Mouse (Mus musculus) heart, postnatal 25 days (tissue): ENCODE measurements around the gene Acap3. TPM values are rescaled to one million over a fixed set of nuclear protein-coding genes. Genes with fewer than 3 reads are reported as not detected.
A peak's percentile ranks its signal among the peaks of the same experiment; 100 is the strongest.

Experiments
- DNase-seq: peaks from one replicate; pipeline ENCODE4 v3.0.0; 2022; ENCODE audit warnings: low spot score
- intact Hi-C: fragments of 180-260 bp; cut with DNase I; formaldehyde crosslinking; loops from one replicate; pipeline ENCODE4 v1.15.1; 2025
- total RNA-seq, 2 experiments: library from RNA; stranded (reverse); gene quantifications; 2 replicates each; pipeline ENCODE4 v1.2.3; 2021

Gene Acap3
- 10 to 100 TPM; 11.7 to 18.0 TPM for total RNA-seq

DNA sequence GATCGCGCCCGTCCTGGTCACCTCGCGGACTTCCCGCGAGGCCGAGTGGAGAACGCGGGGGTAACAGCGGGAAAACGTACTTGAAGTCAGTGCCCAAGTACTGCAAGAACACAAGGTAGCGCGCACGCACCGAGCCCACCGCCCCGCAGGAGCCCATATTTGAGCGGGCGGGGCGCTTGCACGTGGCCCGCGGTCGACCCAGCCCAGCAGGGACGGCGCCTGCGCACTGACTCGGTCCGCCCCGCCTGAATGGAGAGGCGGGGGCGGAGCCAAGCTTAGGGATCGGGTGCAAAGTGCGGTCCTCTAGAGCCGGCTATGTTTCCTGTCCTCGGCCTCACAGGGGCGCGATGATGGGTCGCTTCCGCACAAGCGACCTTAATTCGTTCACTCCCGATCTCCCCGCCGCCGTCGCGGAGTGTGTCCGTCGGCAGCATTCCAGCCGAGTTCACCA is at the start of gene Acap3, which contains the start of gene Pusl1:
Acap3 (plus strand) TSS at position 272 of the 451 bp plus-strand sequence.
Pusl1 (minus strand) TSS at position 231 of the 451 bp plus-strand sequence.
- DNase-seq, result peak; percentile 90
- intact Hi-C loops, result loop anchor here (2.0 to 5.0 kb wide), 2 partner anchors 49 to 59 kb away; partner anchors contain the start of gene Aurkaip1

- DNase-seq, result no peak
- intact Hi-C loops, result no loop called here
Measured at GRCm38 (mm10) chr4:155843231-155843630, 48.4 kb upstream of the Acap3 start.

DNA sequence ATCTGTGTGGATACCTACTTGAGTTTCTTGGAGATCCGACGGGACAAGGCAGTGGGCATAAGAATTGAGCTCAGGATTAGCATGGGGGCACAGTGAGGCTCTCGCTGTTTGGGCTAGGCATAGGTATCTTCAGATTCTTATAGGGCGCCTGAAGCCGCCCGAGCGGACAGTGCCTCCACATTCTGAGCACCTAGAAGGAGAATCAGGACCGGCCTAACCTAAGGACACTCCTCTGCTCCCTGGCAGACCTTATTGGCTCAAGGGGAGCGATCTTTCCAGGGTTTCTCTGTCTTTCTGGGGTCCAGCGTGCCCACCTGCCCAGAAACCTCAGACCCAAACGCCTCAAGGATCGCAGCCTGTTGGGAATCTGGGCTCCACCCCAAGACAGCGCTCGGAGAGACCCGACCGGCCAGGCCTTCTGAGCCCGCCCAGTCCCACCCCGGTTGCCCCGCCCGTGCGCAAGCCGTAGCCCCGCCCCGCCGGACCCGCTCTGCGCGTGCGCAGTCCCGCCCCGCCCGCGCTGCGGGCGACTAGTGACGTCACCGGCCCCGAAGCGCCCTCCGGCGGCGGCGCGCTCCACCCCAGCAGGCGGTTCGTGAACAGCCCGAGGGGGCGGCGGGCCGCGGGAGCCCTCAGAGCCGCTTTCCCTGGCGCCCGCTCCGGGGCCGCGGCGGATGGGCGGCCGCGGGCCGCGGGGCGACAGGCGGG is 44.6 kb upstream of the Acap3 start, which contains the start of gene Dvl1:
Dvl1 (plus strand) TSS at position 532 of the 708 bp plus-strand sequence.
- intact Hi-C loops, result loop anchor here (1.0 to 5.0 kb wide), 2 partner anchors 47 to 95 kb away; partner anchors contain the start of gene Ube2j2
- peak; percentile 88 for DNase-seq

DNA sequence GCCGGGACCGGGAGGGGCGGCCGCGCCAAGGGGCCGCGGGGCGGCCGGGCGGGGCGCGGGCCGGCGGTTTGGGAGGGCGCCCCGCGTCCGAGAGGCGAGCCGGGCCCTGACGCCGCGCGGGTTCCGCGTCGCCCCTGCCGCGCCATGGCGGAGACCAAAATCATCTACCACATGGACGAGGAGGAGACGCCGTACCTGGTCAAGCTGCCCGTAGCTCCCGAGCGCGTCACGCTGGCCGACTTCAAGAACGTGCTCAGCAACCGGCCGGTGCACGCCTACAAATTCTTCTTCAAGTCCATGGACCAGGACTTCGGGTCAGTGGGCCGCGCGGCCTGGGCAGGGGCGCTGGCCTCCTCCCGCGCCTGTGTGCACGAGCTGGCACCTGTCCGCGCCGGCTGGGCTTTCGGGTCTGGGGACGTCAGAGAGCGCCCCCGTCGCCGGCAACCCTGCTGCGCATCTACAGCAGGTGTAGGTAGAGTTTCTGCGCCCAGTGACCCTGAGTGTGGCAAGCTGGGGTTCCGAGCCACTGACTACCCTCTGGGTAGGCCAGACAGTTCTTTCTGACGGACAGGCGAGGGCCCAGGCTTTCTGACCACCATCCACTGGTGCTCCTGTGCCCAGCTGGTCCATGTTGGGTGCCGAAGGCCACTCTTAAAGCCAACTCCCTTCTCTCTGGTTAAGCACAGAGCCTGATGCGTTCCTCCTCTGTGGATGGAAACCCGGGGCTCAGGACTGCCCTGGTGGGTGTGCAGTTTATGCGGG is 43.9 kb upstream of the Acap3 start:
- intact Hi-C loops, result loop anchor here (1.0 to 5.0 kb wide), 3 partner anchors 21 to 95 kb away; partner anchors contain the start of genes Cptp, Ints11 and Ube2j2

DNA sequence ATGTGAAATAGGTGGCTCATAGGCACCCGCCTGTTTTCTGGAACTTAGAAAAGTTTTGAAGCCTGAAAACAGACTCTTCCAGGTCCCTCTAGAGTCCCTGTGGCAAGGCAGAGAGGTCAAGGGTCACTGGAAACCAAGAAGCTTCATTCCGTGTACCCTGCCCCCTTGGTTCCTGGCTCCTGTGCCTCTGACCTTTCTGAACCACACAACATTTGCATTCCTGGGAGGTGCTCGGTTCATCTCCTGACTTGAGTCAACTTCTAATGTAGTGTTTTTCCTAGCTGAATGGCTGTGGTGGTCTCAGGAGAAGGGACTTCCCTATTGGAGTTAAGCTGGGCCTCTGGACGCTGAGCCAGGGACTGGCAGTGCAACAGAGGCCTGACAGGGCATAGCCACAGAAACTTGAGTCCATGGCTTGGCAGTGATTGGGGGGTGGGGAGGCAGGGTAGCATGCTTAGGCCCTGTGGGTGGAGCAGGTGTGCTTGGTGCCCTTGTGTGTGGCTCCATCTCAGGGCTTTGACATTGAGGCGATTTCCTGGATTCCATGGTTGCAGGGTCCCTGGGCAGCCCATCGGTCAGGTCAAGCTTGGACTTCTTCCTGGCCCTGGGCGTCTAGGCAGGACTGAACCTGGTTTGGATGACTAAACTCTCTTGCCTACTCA is 43.1 kb upstream of the Acap3 start:
- intact Hi-C loops, result loop anchor here (2.0 to 5.0 kb wide), 2 partner anchors 20 to 94 kb away; partner anchors contain the start of genes Cptp, Ints11 and Ube2j2
- no peak for DNase-seq

More for the DNA sequence above, 43.9 kb upstream of the Acap3 start:
- DNase-seq, result no peak

- DNase-seq, result no peak
- intact Hi-C loops, result loop anchor here (2.0 to 5.0 kb wide), 2 partner anchors 19 to 93 kb away; partner anchors contain the start of genes Cptp, Ints11 and Ube2j2
Measured at GRCm38 (mm10) chr4:155849391-155849790, 42.2 kb upstream of the Acap3 start.

- DNase-seq, result no peak
- intact Hi-C loops, result loop anchor here (2.0 to 5.0 kb wide), 2 partner anchors 19 to 92 kb away; partner anchors contain the start of genes Cptp, Ints11 and Ube2j2
Measured at GRCm38 (mm10) chr4:155849792-155850451, 41.7 kb upstream of the Acap3 start.

DNA sequence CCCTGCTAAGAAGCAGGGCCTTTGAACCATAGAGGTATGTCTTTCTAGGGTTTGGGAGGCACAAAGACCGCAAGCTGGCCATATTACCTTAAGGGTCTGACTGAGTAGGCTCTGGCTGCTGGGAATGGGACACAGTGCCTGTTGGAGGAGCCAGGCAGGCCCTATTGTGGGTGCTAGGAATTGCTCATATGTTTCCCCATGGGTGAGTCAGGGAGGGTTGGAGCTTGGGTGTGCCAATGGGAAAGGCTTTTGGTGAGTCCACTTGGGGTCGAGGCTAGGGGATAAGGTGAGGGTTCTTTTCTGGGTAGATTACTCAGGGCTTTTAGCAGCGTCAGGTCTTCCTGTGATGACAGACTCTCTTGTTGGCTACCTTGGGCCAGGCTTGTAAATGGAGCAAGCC is 40.3 kb upstream of the Acap3 start:
- no peak for DNase-seq
- intact Hi-C loops, result no loop called here

GRCm38 (mm10) chr4:155851951-155852411 is 39.6 kb upstream of the Acap3 start:
- DNase-seq, result no peak
- intact Hi-C loops, result no loop called here

DNA sequence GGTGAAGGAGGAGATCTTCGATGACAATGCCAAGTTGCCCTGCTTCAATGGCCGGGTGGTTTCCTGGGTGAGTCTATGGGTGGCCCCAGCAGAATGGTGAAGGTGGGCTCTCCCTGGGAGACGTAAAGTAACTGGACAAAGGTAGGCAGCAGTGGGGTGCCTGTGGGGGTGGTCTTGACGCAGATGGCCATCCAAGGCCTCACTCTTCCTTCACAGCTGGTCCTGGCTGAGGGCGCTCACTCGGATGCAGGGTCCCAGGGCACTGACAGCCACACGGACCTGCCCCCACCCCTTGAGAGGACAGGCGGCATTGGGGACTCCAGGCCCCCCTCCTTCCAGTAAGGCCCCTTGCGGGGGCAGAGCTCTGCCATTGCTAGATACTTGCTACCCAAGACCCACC is 38.2 kb upstream of the Acap3 start:
- intact Hi-C loops, result no loop called here
- no peak for DNase-seq

GRCm38 (mm10) chr4:155854991-155855390 is 36.6 kb upstream of the Acap3 start:
- no peak for DNase-seq
- intact Hi-C loops, result no loop called here

DNA sequence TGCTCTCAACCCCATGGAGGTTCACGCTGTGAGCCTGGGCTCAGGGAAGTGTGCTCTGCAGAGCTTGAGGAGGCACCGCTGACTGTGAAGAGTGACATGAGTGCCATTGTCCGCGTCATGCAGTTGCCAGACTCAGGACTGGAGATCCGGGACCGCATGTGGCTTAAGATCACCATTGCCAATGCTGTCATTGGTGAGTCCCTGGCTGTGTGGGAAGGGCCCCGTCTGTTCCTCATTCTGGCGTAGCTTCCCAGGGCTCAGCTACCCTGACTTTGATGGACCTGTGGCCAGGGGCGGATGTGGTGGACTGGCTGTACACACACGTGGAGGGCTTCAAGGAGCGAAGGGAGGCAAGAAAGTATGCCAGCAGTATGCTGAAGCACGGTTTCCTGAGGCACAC is 35.6 kb upstream of the Acap3 start:
- no peak for DNase-seq
- intact Hi-C loops, result no loop called here

DNA sequence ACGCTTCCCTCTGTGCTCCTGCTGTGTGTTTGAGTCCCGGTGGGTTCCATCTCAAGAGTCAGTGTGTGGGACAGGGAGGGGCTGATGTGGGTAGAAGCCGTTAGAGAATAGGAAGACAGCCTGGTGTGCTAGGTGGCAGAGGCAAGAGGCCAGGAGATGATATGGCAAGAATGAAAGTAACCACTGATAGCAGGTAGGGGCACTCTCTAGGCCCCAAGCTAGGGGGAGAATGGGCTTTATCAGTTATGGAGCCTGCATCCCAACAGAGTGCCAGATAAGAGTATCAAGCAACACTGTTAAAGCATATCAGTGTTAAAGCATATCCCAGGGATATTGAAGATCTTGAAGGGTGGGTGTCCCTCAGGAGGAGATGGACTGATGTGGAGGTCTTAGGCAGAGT is 34.7 kb upstream of the Acap3 start:
- intact Hi-C loops, result no loop called here
- no peak for DNase-seq

- intact Hi-C loops, result no loop called here
- DNase-seq, result no peak
Measured at GRCm38 (mm10) chr4:155859318-155859717, 32.3 kb upstream of the Acap3 start.

DNA sequence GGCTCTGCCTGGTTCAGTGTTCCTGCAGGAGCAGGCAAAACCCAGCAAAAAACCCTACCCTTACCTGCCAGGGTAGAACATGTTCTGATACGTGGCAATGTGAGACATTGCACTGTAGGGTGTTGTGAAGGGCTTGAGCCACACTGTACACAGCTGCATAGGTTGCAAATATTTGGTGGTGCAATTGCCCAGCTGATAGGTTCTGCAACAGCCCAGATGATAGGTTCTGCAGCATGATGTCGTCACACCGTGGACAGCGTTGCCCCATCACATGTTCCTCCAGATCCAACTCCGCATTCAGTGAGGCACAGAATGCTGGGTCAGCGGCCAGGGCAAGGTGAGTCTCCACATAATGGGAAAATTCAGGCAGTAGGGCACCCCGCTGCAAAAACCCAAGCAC is 29.8 kb upstream of the Acap3 start:
- intact Hi-C loops, result no loop called here
- DNase-seq, result no peak

DNA sequence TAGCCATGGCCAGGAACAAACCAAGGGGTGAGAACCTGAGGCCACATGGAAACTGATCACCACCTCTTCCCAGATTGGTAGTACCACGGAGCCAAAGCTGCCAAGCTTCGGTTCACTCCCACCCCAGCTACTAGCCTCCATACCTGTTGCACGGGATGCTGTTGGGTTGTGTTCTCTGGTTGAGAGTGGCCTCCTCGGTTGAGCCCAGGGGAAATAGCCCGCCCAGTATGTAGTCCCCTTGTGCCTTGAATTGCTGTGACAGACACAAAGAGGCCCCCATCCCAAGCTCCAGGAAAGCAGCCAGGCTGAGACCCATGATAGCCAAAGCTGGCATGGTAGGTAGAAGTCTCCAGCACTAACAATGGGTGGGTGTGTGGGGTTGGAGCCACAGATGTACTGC is 28.6 kb upstream of the Acap3 start, which contains the start of gene Tas1r3:
Tas1r3 (minus strand) TSS at position 362 of the 400 bp plus-strand sequence.
- intact Hi-C loops, result no loop called here
- no peak for DNase-seq

DNA sequence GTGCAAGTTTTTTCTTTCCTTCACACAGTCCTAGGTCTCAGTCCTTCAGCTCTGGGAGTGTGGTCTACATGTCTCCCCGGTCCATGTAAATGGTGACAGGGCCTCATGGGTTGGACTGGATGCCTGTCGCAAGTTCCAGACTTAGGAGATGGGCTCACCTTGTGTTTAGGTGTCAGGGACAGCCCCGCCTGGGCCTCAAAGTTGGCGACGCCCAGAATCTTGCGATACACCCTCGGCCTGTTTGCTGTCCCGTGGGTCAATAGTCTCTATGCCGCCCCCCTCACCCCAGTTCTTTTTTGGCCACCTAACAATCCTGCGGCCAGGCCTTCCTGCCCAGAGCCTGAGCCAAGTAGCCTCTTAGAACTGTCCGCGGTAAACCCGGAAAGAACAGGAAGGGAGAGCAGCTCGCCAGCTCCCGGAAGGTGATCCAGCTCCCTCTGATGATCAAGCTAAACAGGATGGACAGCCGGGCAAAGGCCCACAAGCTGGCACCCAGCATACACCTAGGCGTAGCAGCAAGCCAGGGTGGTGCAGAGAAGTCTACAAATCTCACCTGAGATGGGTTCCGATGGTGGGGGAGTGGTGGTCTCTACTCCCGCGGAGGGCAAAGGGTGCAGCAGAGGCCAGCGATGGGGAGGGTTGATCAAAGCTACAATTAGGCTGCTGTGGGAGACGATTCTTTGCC is 22.9 kb upstream of the Acap3 start:
- no peak for DNase-seq
- intact Hi-C loops, result loop anchor here (1.0 to 2.0 kb wide), 3 partner anchors 20 to 74 kb away; no protein-coding TSS in a partner anchor

- intact Hi-C loops, result loop anchor here (1.0 to 2.0 kb wide), 3 partner anchors 19 to 73 kb away; no protein-coding TSS in a partner anchor
- DNase-seq, result peak; percentile 96
Measured at GRCm38 (mm10) chr4:155869317-155870033, 22.1 kb upstream of the Acap3 start, which contains the start of the genes Cptp and Ints11. Gene Cptp, minus strand, starts transcription at chr4:155869440. Gene Ints11, plus strand, starts transcription at chr4:155869546.
